Mouse (Mus musculus): ENCODE results near the gene Kcnab1. TPM values are rescaled to one million over a fixed set of nuclear protein-coding genes. Genes with fewer than 3 reads are reported as not detected.
A peak's percentile ranks its signal among the peaks of the same experiment; 100 is the strongest.

Gene Kcnab1
- polyA plus RNA-seq, 1 experiment, result 0.07 TPM

DNA sequence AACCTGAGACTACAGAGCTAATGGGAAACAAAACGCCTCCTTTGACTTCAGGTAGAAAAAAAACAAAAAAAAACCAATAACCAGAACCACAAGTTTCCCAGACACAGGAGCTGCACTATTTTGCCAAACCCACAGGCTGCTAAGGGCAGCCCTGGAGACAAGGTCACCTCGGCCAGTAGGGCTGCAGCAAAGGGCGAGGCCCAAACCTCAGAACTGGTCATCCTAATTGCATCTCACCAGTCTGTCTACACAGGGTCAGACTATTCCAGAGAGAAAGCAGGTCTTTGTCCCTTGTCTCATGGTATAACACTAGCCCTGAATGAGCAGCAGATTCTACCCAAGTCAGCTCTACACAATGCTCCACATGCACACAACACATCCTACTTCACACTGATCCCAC, 265.5 kb downstream of the Kcnab1 start:
- Histone ChIP-seq H3ac (ENCODE audit: control insufficient read depth, insufficient read length, low read depth) (no peak overlapping the region), H3K27me3 (ENCODE audit: control insufficient read depth, insufficient read depth, insufficient read length) (no peaks in the 10 kb centered on the region), H3K79me2 (ENCODE audit: control insufficient read depth, insufficient read depth) (peaks cover 9% of the 10 kb centered on the region), H3K36me3 (ENCODE audit: control insufficient read depth, insufficient read depth) (peaks cover 74% of the 10 kb centered on the region), H3K79me3 (ENCODE audit: low read depth) (peaks cover 15% of the 10 kb centered on the region), H3K4me3 (ENCODE audit: insufficient read depth, poor library complexity, severe bottlenecking) (no peak overlapping the region)
- TF ChIP-seq MYOD1 (IDR thresholded peaks at IDR 0.05; ENCODE audit: control insufficient read depth, insufficient read length, low read depth) (no peak), MYOG (IDR thresholded peaks at IDR 0.05; ENCODE audit: control insufficient read depth, extremely low read depth, insufficient read length) (no peak), CEBPB (IDR thresholded peaks at IDR 0.05; ENCODE audit: low read depth) (no peak), CTCF (IDR thresholded peaks at IDR 0.05; ENCODE audit: control insufficient read depth, insufficient read depth, insufficient read length) (no peak), FOSL1 (IDR thresholded peaks at IDR 0.05; ENCODE audit: insufficient read depth, low read length, poor library complexity, severe bottlenecking) (no peak), MAX (IDR thresholded peaks at IDR 0.05) (no peak), USF1 (IDR thresholded peaks at IDR 0.05; ENCODE audit: low read depth) (no peak)

DNA sequence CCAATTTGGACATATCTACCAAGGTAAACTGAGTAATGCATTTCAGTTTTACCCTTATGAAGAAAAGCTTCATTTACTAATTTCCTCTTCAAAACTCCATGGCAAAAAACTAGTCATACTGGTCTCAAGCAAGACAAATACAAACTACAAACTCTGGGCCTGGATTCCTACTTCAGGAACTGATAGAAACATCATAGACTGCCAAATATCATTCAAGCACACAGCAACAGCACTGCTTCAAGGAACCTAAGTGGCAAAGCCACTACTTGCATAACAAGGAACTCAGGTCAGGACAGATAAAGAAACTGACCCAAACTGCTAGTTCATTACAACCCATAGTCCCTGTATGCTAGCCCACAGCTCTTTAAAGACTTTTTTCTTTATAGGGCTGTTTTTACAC, 269.5 kb downstream of the Kcnab1 start:
- no peak for TF ChIP-seq MYOD1 (IDR thresholded peaks at IDR 0.05; ENCODE audit: control insufficient read depth, insufficient read length, low read depth)
- TF ChIP-seq USF1 (IDR thresholded peaks at IDR 0.05; ENCODE audit: low read depth), result no peak
- no peak for TF ChIP-seq MAX (IDR thresholded peaks at IDR 0.05)
- no peak for TF ChIP-seq MYOG (IDR thresholded peaks at IDR 0.05; ENCODE audit: control insufficient read depth, extremely low read depth, insufficient read length)
- TF ChIP-seq FOSL1 (IDR thresholded peaks at IDR 0.05; ENCODE audit: insufficient read depth, low read length, poor library complexity, severe bottlenecking), result no peak
- no peak for TF ChIP-seq CTCF (IDR thresholded peaks at IDR 0.05; ENCODE audit: control insufficient read depth, insufficient read depth, insufficient read length)
- no peak for TF ChIP-seq CEBPB (IDR thresholded peaks at IDR 0.05; ENCODE audit: low read depth)

DNA sequence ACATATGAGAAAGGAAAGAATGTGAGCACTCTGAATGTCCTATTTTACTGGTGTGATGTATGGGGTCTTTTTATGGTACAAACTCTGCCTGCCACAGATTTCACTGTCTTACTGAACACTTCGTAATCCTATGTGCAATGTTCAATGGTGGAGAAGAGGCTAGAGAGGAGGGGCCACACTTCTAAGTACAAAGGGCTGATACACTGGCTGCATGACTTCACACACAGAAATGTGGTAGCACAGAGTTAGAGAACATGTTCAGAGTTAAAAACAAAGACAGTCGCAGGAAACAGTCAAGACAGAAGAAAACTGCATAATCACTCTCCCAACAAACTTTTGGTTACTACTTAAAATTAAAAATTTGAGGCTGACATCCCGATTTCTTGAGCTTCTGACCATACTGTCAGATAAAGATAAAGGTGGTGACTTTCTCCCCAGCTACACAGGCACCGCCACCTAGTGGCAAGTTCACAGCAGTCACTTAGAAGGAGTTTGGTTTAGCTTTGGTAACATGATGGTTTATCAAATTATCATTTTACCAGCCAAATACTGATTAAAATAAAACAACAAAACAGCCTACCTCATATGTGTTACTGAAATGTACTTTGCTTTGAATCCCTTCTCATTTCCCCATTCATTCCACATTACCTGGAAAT, 270.8 kb downstream of the Kcnab1 start:
- H3K79me2 ChIP-seq (ENCODE audit: control insufficient read depth, insufficient read depth), result peaks cover 52% of the 10 kb centered on the region
- no peak overlapping the region for H3K4me3 ChIP-seq (ENCODE audit: insufficient read depth, poor library complexity, severe bottlenecking)
- H3ac ChIP-seq (ENCODE audit: control insufficient read depth, insufficient read length, low read depth), result no peak overlapping the region
- peaks cover 93% of the 10 kb centered on the region for H3K36me3 ChIP-seq (ENCODE audit: control insufficient read depth, insufficient read depth)
- no peaks in the 10 kb centered on the region for H3K27me3 ChIP-seq (ENCODE audit: control insufficient read depth, insufficient read depth, insufficient read length)
- TF ChIP-seq USF1 (IDR thresholded peaks at IDR 0.05; ENCODE audit: low read depth) (no peak), CTCF (IDR thresholded peaks at IDR 0.05; ENCODE audit: control insufficient read depth, insufficient read depth, insufficient read length) (peak; percentile 35), MYOG (IDR thresholded peaks at IDR 0.05; ENCODE audit: control insufficient read depth, extremely low read depth, insufficient read length) (no peak), MYOD1 (IDR thresholded peaks at IDR 0.05; ENCODE audit: control insufficient read depth, insufficient read length, low read depth) (no peak)
- H3K79me3 ChIP-seq (ENCODE audit: low read depth), result peaks cover 18% of the 10 kb centered on the region

More for the DNA sequence above, 269.5 kb downstream of the Kcnab1 start:
- no peak overlapping the region for H3K4me3 ChIP-seq (ENCODE audit: insufficient read depth, poor library complexity, severe bottlenecking)
- no peak overlapping the region for H3ac ChIP-seq (ENCODE audit: control insufficient read depth, insufficient read length, low read depth)
- H3K79me2 ChIP-seq (ENCODE audit: control insufficient read depth, insufficient read depth), result peaks cover 39% of the 10 kb centered on the region
- peaks cover 81% of the 10 kb centered on the region for H3K36me3 ChIP-seq (ENCODE audit: control insufficient read depth, insufficient read depth)
- peaks cover 17% of the 10 kb centered on the region for H3K79me3 ChIP-seq (ENCODE audit: low read depth)
- no peaks in the 10 kb centered on the region for H3K27me3 ChIP-seq (ENCODE audit: control insufficient read depth, insufficient read depth, insufficient read length)

DNA sequence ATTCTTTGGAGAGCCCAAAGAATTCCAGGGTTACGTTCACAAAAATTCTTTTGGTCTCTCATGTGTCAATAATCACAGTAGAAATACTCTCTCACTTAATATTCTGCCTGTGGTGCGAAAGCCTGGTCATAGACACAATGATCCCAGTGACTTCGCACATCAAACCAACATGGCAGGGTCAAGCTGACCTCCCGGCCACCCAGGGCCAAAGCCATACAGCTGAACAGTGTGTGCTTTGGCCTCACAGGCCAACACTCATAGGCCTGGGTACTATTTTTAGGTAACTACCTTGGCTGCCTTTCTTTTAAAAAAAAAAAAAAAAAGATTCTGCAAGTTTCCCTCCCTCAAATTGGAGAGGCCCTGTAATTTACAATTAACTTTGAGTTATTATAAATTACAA, 271.9 kb downstream of the Kcnab1 start:
- Histone ChIP-seq H3K79me2 (ENCODE audit: control insufficient read depth, insufficient read depth) (peaks cover 62% of the 10 kb centered on the region), H3K4me3 (ENCODE audit: insufficient read depth, poor library complexity, severe bottlenecking) (no peak overlapping the region), H3K79me3 (ENCODE audit: low read depth) (peaks cover 28% of the 10 kb centered on the region), H3K36me3 (ENCODE audit: control insufficient read depth, insufficient read depth) (peaks cover 96% of the 10 kb centered on the region), H3ac (ENCODE audit: control insufficient read depth, insufficient read length, low read depth) (no peak overlapping the region), H3K27me3 (ENCODE audit: control insufficient read depth, insufficient read depth, insufficient read length) (no peaks in the 10 kb centered on the region)
- TF ChIP-seq FOSL1 (IDR thresholded peaks at IDR 0.05; ENCODE audit: insufficient read depth, low read length, poor library complexity, severe bottlenecking), result no peak
- TF ChIP-seq CTCF (IDR thresholded peaks at IDR 0.05; ENCODE audit: control insufficient read depth, insufficient read depth, insufficient read length), result no peak
- TF ChIP-seq MYOD1 (IDR thresholded peaks at IDR 0.05; ENCODE audit: control insufficient read depth, insufficient read length, low read depth), result no peak
- no peak for TF ChIP-seq MYOG (IDR thresholded peaks at IDR 0.05; ENCODE audit: control insufficient read depth, extremely low read depth, insufficient read length)
- no peak for TF ChIP-seq USF1 (IDR thresholded peaks at IDR 0.05; ENCODE audit: low read depth)
- no peak for TF ChIP-seq MAX (IDR thresholded peaks at IDR 0.05)
- TF ChIP-seq CEBPB (IDR thresholded peaks at IDR 0.05; ENCODE audit: low read depth), result no peak

DNA sequence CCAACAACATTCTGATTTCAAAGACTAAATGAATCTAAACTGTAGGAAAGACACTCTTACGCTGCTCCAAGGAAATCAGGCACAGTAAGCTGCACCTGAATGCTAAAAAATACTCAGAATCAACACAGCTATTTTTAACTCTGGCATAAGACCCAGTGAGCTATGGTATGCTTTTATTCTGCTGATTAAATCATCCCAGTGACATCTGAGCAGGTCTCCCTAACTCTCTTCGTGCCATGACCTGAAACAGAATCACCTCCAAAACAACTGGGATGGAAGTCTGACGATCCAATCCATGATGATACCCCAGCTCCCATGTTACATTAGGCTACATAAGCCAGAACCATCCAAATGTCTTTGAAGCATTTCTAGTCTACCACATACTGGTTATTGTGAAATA, 275.2 kb downstream of the Kcnab1 start:
- TF ChIP-seq MYOG (IDR thresholded peaks at IDR 0.05; ENCODE audit: control insufficient read depth, extremely low read depth, insufficient read length) (no peak), CTCF (IDR thresholded peaks at IDR 0.05; ENCODE audit: control insufficient read depth, insufficient read depth, insufficient read length) (no peak), USF1 (IDR thresholded peaks at IDR 0.05; ENCODE audit: low read depth) (no peak), CEBPB (IDR thresholded peaks at IDR 0.05; ENCODE audit: low read depth) (no peak), FOSL1 (IDR thresholded peaks at IDR 0.05; ENCODE audit: insufficient read depth, low read length, poor library complexity, severe bottlenecking) (no peak)
- Histone ChIP-seq H3K79me3 (ENCODE audit: low read depth) (peaks cover 45% of the 10 kb centered on the region), H3K4me3 (ENCODE audit: insufficient read depth, poor library complexity, severe bottlenecking) (no peak overlapping the region), H3K79me2 (ENCODE audit: control insufficient read depth, insufficient read depth) (peaks cover 88% of the 10 kb centered on the region), H3ac (ENCODE audit: control insufficient read depth, insufficient read length, low read depth) (no peak overlapping the region), H3K27me3 (ENCODE audit: control insufficient read depth, insufficient read depth, insufficient read length) (no peaks in the 10 kb centered on the region), H3K36me3 (ENCODE audit: control insufficient read depth, insufficient read depth) (peaks cover 98% of the 10 kb centered on the region)

DNA sequence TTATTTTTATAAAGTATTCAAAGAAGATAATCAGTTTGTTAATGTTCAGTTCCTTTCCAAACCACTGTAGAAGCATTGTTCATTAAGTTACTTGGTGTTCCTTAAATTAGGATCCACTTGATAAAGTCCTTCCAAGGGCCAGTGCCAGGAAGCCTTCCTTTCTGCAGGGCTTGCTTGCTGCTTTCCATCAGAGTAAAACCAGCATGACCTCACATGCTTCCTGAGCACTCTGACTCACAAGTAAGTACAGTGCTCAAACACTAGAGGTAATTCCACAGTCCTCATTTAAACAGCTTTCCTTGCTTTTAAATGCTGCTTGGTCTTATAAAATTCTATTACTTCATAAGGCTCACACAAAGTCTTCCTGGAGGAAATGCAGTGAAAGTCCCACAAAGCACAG, 276.6 kb downstream of the Kcnab1 start:
- Histone ChIP-seq H3K79me2 (ENCODE audit: control insufficient read depth, insufficient read depth) (peaks cover 91% of the 10 kb centered on the region), H3K36me3 (ENCODE audit: control insufficient read depth, insufficient read depth) (peaks cover 97% of the 10 kb centered on the region), H3K27me3 (ENCODE audit: control insufficient read depth, insufficient read depth, insufficient read length) (no peaks in the 10 kb centered on the region), H3K79me3 (ENCODE audit: low read depth) (peaks cover 58% of the 10 kb centered on the region), H3ac (ENCODE audit: control insufficient read depth, insufficient read length, low read depth) (no peak overlapping the region), H3K4me3 (ENCODE audit: insufficient read depth, poor library complexity, severe bottlenecking) (no peak overlapping the region)
- TF ChIP-seq CEBPB (IDR thresholded peaks at IDR 0.05; ENCODE audit: low read depth) (no peak), USF1 (IDR thresholded peaks at IDR 0.05; ENCODE audit: low read depth) (no peak), MYOG (IDR thresholded peaks at IDR 0.05; ENCODE audit: control insufficient read depth, extremely low read depth, insufficient read length) (no peak), CTCF (IDR thresholded peaks at IDR 0.05; ENCODE audit: control insufficient read depth, insufficient read depth, insufficient read length) (no peak), MYOD1 (IDR thresholded peaks at IDR 0.05; ENCODE audit: control insufficient read depth, insufficient read length, low read depth) (no peak), FOSL1 (IDR thresholded peaks at IDR 0.05; ENCODE audit: insufficient read depth, low read length, poor library complexity, severe bottlenecking) (no peak), MAX (IDR thresholded peaks at IDR 0.05) (no peak)

Measured in C2C12 (cell line).